Mouse (Mus musculus): ENCODE measurements around the gene Ccdc141. TPM values are rescaled to one million over a fixed set of nuclear protein-coding genes. Genes with fewer than 3 reads are reported as not detected.
A peak's percentile ranks its signal among the peaks of the same experiment; 100 is the strongest.

Gene Ccdc141
- total and polyA plus RNA-seq, 2 experiments from 2014 or later: 7.3 to 18.6 TPM

DNA sequence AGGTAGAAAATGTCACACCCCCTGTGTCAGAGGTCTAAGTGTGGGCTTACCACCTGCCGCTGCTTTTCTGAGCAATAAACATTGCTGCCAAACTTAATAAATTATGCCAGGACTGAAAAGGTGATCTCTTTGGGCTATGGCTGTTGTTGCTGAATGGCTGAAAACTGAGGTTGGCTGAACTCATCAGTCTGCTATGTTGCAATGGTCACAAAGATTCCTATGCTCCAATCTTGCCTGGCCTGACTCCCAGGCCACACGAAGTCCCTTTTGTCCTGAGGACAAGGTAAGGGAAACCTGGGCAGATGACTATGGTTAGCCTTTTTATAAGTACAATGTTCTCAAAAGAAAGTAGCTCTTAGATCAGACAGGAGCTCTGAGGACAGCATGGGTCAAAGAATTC, 204.4 kb downstream of the Ccdc141 start:
- Histone ChIP-seq H3K9ac (no peak overlapping the region), H3K9me3 (ENCODE audit: low read length) (no peaks in the 10 kb centered on the region), H3K36me3 (ENCODE audit: insufficient read depth) (no peaks in the 10 kb centered on the region), H3K27me3 (ENCODE audit: insufficient read depth, low read length) (no peaks in the 10 kb centered on the region; the same call in 1 of the 2 replicates), H3K4me3 (ENCODE audit: low read depth, low read length) (no peak overlapping the region), H3K4me1 (ENCODE audit: insufficient read depth) (no peaks in the 10 kb centered on the region), H3K4me2 (ENCODE audit: low read depth) (no peak overlapping the region), H3K27ac (ENCODE audit: low read depth, low read length) (no peak overlapping the region)
- 80% methylated on average over 2 of the region's 2 CpGs for WGBS
- DNase-seq (no peak), ATAC-seq (no peak)
- TF ChIP-seq CTCF (IDR thresholded peaks at IDR 0.05; ENCODE audit: low read depth): no peak

- H3K4me1 ChIP-seq (ENCODE audit: insufficient read depth): no peaks in the 10 kb centered on the region
- no peak for DNase-seq
- H3K9me3 ChIP-seq (ENCODE audit: low read length): no peaks in the 10 kb centered on the region
- WGBS: 91% methylated on average over 7 of the region's 7 CpGs
- no peaks in the 10 kb centered on the region; the same call in 1 of the 2 replicates for H3K27me3 ChIP-seq (ENCODE audit: insufficient read depth, low read length)
- no peaks in the 10 kb centered on the region for H3K36me3 ChIP-seq (ENCODE audit: insufficient read depth)
- no peak overlapping the region for H3K27ac ChIP-seq (ENCODE audit: low read depth, low read length)
- no peak for TF ChIP-seq CTCF (IDR thresholded peaks at IDR 0.05; ENCODE audit: low read depth)
- no peak for ATAC-seq
- H3K4me3 ChIP-seq (ENCODE audit: low read depth, low read length): no peak overlapping the region
- H3K4me2 ChIP-seq (ENCODE audit: low read depth): no peak overlapping the region
- no peak overlapping the region for H3K9ac ChIP-seq
Observed at GRCm38 (mm10) chr2:76965542-76965941, 204.9 kb downstream of the Ccdc141 start.

GRCm38 (mm10) chr2:76962045-76962432, 208.4 kb downstream of the Ccdc141 start:
- Histone ChIP-seq H3K4me1 (ENCODE audit: insufficient read depth) (no peaks in the 10 kb centered on the region), H3K9ac (no peak overlapping the region), H3K9me3 (ENCODE audit: low read length) (no peaks in the 10 kb centered on the region), H3K4me2 (ENCODE audit: low read depth) (no peak overlapping the region), H3K36me3 (ENCODE audit: insufficient read depth) (no peaks in the 10 kb centered on the region), H3K4me3 (ENCODE audit: low read depth, low read length) (no peak overlapping the region), H3K27me3 (ENCODE audit: insufficient read depth, low read length) (no peaks in the 10 kb centered on the region), H3K27ac (ENCODE audit: low read depth, low read length) (no peak overlapping the region)
- WGBS: 67% methylated on average over 6 of the region's 6 CpGs
- DNase-seq: no peak
- ATAC-seq: no peak
- no peak for TF ChIP-seq CTCF (IDR thresholded peaks at IDR 0.05; ENCODE audit: low read depth)

DNA sequence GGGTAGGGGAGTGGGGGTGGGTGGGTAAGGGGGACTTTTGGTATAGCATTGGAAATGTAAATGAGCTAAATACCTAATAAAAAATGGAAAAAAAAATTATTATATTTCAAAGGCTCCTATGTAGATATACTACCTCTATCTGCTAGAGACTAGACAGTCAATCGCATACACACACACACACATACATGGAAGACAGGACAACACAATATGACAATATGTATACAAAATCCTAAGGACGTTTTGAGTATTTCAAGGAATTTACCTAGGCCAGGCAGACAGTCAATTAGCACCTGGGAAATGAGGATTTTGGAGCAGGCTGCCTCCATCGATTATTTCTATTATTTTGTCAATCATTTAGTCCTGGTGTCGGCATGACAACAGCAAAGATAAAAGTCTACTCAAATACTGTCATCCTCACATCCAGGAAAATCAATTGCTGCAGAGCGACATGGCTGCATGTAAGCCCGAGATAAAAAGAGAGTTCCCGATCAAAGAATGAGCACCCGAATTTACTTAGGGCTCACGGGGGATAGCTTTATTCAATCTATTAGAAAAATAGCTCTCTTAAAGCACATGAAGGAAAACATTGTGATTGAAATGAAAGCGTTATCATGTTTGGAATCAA, 208.9 kb downstream of the Ccdc141 start:
- no peak for DNase-seq
- ATAC-seq: peak; percentile 48; the same call in 1 of the 2 replicates
- Histone ChIP-seq H3K27ac (ENCODE audit: low read depth, low read length) (no peak overlapping the region), H3K9me3 (ENCODE audit: low read length) (no peaks in the 10 kb centered on the region), H3K36me3 (ENCODE audit: insufficient read depth) (no peaks in the 10 kb centered on the region), H3K9ac (no peak overlapping the region), H3K4me1 (ENCODE audit: insufficient read depth) (no peaks in the 10 kb centered on the region), H3K4me3 (ENCODE audit: low read depth, low read length) (no peak overlapping the region), H3K4me2 (ENCODE audit: low read depth) (no peak overlapping the region), H3K27me3 (ENCODE audit: insufficient read depth, low read length) (no peaks in the 10 kb centered on the region)
- 73% methylated on average over 10 of the region's 10 CpGs for WGBS
- no peak for TF ChIP-seq CTCF (IDR thresholded peaks at IDR 0.05; ENCODE audit: low read depth)

Small RNA genes lying within 50 kb of the gene (microRNA-seq; reads per million reads assigned to microRNA genes)
- gene Gm44360: 0 reads per million in 2 experiments

Other genes with a start within 250 kb of the Ccdc141 start
- 0.46 and 0.81 TPM in 2 replicates for gene Ttn, start 188.1 kb downstream of the Ccdc141 start, total RNA-seq (2014; rRNA removed)
- gene Ttn, start 188.1 kb downstream of the Ccdc141 start, polyA plus RNA-seq (2015; fragmentation: Nextera tagmentation; extraction: Ambion mirVana): 0.10 and 0.22 TPM in 2 replicates
- gene Sestd1, start 110.0 kb upstream of the Ccdc141 start, total RNA-seq (2014; rRNA removed): 59.6 and 59.9 TPM in 2 replicates
- gene Sestd1, start 110.0 kb upstream of the Ccdc141 start, polyA plus RNA-seq (2015; fragmentation: Nextera tagmentation; extraction: Ambion mirVana): 21.7 and 28.1 TPM in 2 replicates

Data from forebrain, postnatal 0 days (tissue).